Mouse (Mus musculus) lung, embryonic 16.5 days (tissue): ENCODE measurements at regions not wholly inside any gene's neighbourhood (a gene's known extent, or its start where the extent isn't known, plus 50 kb on each side); places are given as distances from the start of the nearest gene placed in this dataset.

Source experiments
- ATAC-seq: fragments of 200-750 bp; cut with Nextera tagmentation; 2 replicates; pipeline ENCODE4 v1.8.0; 2017; ENCODE audit warnings: low read depth, mild to moderate bottlenecking, moderate library complexity
- H3K27ac ChIP-seq: fragments of 300-500 bp; sonication (generic); 2 replicates; pipeline ENCODE4 v1.5.1; 2014; ENCODE audit warnings: mild to moderate bottlenecking, control low read depth, low read length
- H3K27me3 ChIP-seq: fragments of 300-500 bp; sonication (generic); 2 replicates; pipeline ENCODE4 v1.6.1; 2014; ENCODE audit warnings: low read depth, low read length, mixed read lengths; ENCODE audit not compliant: control insufficient read depth, insufficient read depth
- H3K36me3 ChIP-seq: fragments of 300-500 bp; sonication (generic); 2 replicates; pipeline ENCODE4 v1.6.1; 2014; ENCODE audit warnings: low read length; ENCODE audit not compliant: control insufficient read depth, insufficient read depth
- H3K4me1 ChIP-seq: fragments of 300-500 bp; sonication (generic); replicated peaks from 2 replicates; pipeline ENCODE4 v1.6.1; 2014; ENCODE audit warnings: low read length, mixed read lengths; ENCODE audit not compliant: control insufficient read depth, insufficient read depth
- H3K4me2 ChIP-seq: fragments of 300-500 bp; sonication (generic); 2 replicates; pipeline ENCODE4 v1.6.1; 2014; ENCODE audit warnings: low read depth, low read length, control low read depth
- H3K4me3 ChIP-seq: fragments of 300-500 bp; sonication (generic); 2 replicates; pipeline ENCODE4 v1.5.1; 2014; ENCODE audit warnings: mild to moderate bottlenecking, low read length, control low read depth
- H3K9ac ChIP-seq: fragments of 300-500 bp; sonication (generic); 2 replicates; pipeline ENCODE4 v1.6.1; 2014; ENCODE audit warnings: low read length, control low read depth
- H3K9me3 ChIP-seq: fragments of 300-500 bp; sonication (generic); 2 replicates; pipeline ENCODE4 v1.6.1; 2016; ENCODE audit warnings: low read length; ENCODE audit not compliant: control insufficient read depth
- WGBS: fragments of 180-500 bp; shearing (Covaris S2); extraction: QIAGEN DNeasy Blood & Tissue Kit; methylation state at CpG from one replicate; pipeline ENCODE4 v1.1.7; 2014; 5-methylcytosine and 5-hydroxymethylcytosine counted together

GRCm38 (mm10) chr7:83105672-83106071 lies 238.5 kb downstream of the Mex3b start:
- no peak overlapping the region for H3K27ac ChIP-seq
- no peak overlapping the region for H3K4me2 ChIP-seq
- no peaks in the 10 kb centered on the region for H3K9me3 ChIP-seq
- no peaks in the 10 kb centered on the region for H3K27me3 ChIP-seq
- H3K36me3 ChIP-seq, result no peaks in the 10 kb centered on the region
- no peaks in the 10 kb centered on the region for H3K4me1 ChIP-seq
- H3K9ac ChIP-seq, result no peak overlapping the region
- ATAC-seq, result no peak
- H3K4me3 ChIP-seq, result no peak overlapping the region

DNA sequence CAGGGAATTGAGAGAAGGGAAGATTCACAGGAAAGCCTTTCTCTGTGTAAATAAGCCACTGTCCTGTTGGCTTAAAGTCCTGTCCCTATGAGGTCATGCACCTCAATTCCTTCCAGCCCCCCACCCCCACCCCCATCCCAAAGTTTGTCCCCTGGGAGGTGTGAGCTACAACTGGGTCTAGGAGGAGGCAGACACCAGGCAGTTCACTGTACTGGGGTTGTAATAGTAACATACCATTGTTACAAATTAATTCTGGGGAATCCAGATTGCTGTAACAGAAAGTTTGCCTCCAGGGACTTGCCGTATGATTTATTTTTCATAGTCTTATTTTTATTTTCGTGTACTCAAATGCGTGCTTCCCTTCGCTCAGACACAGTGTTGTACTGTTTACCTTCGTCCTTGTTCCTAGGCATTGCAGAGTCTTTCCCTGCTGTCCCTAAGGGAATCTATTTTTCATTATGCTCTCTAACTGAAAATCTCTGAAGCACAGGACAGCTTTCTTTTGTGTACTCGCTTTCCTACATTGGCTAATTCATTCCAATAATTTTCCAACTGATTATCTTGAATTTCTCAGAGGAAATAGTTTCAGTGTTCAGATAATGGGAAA lies 244.2 kb downstream of the Mex3b start:
- no peak overlapping the region for H3K4me2 ChIP-seq
- no peak for ATAC-seq
- no peaks in the 10 kb centered on the region for H3K27me3 ChIP-seq
- no peak overlapping the region for H3K4me3 ChIP-seq
- H3K27ac ChIP-seq, result no peak overlapping the region
- 78% methylated on average over 6 of the region's 6 CpGs for WGBS
- no peaks in the 10 kb centered on the region for H3K36me3 ChIP-seq
- no peaks in the 10 kb centered on the region for H3K4me1 ChIP-seq
- H3K9me3 ChIP-seq, result no peaks in the 10 kb centered on the region
- H3K9ac ChIP-seq, result no peak overlapping the region

DNA sequence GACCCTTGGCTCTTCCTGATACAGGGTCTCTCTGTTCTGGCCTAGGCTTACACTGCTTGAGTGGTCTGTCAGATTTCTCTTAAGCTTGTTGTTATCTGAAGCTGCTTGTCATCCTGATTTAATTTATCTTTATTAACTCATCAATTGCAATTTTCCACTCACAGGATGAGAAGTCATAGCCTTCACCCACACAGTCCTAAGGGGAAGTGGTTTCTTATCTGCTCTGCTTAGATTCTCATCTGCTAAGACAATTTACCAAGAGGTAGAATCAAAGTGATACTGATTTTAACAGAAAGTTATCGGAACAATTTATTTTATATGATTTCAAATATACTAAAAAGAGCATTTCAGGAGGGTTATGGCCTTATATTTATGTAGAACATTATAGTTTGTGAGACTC lies 249.4 kb downstream of the Mex3b start:
- Histone ChIP-seq H3K27me3 (no peaks in the 10 kb centered on the region), H3K4me2 (no peak overlapping the region), H3K9ac (no peak overlapping the region), H3K4me3 (no peak overlapping the region), H3K27ac (no peak overlapping the region), H3K36me3 (no peaks in the 10 kb centered on the region), H3K9me3 (no peaks in the 10 kb centered on the region), H3K4me1 (no peaks in the 10 kb centered on the region)
- 83% methylated on average over 1 of the region's 1 CpGs for WGBS
- no peak for ATAC-seq

- Histone ChIP-seq H3K9ac (no peak overlapping the region), H3K4me3 (no peak overlapping the region), H3K27ac (no peak overlapping the region), H3K27me3 (no peaks in the 10 kb centered on the region), H3K4me2 (no peak overlapping the region), H3K4me1 (no peaks in the 10 kb centered on the region), H3K9me3 (no peaks in the 10 kb centered on the region), H3K36me3 (no peaks in the 10 kb centered on the region)
- 61% methylated on average over 3 of the region's 3 CpGs for WGBS
- ATAC-seq, result no peak
Measured at GRCm38 (mm10) chr7:83117065-83117464, 249.9 kb downstream of the Mex3b start.

DNA sequence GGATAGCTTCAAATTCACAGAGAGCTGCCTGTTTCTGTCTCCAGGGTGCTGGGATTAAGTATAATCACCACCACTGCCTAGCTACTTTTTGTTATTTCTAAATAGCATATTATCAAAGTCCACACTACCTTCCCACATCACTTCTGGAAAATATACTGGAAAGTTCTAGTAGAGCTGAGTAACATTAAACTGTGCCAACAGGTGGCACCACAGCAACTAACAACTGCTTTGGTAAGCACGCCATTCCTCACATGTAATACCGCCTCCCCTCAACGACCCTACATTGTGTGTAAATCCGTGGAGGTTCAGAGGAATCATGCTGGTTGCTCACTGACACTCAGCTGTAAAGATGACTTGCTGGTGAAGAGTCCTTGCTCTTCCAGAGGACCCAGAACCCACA lies 259.1 kb downstream of the Mex3b start:
- H3K4me1 ChIP-seq, result no peaks in the 10 kb centered on the region
- no peaks in the 10 kb centered on the region for H3K36me3 ChIP-seq
- 77% methylated on average over 4 of the region's 4 CpGs for WGBS
- H3K9ac ChIP-seq, result no peak overlapping the region
- H3K9me3 ChIP-seq, result no peaks in the 10 kb centered on the region
- no peak for ATAC-seq
- H3K27me3 ChIP-seq, result no peaks in the 10 kb centered on the region
- H3K4me2 ChIP-seq, result no peak overlapping the region
- no peak overlapping the region for H3K27ac ChIP-seq
- no peak overlapping the region for H3K4me3 ChIP-seq

DNA sequence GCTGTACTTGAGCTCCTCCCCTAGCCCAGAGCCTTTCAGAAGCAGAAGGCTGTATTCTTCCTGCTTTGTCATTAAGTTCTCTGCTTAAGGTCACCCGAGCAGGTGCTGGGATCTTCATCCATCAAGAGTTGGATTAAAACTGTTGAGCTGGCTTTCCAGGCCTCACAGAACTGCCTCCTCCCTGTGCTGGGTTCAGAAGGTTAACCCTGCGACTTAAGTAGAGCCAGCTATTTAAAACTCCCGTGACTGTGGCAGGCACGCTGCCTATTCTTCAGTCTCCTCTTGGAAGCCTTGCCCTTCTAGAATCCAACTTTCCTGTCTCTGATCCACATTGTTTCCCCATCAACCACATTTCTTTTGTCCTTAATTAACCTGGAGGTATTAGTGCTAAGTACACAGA lies 273.1 kb downstream of the Mex3b start:
- H3K4me1 ChIP-seq, result no peaks in the 10 kb centered on the region
- no peaks in the 10 kb centered on the region for H3K9me3 ChIP-seq
- no peaks in the 10 kb centered on the region for H3K27me3 ChIP-seq
- no peak overlapping the region for H3K27ac ChIP-seq
- no peak overlapping the region for H3K9ac ChIP-seq
- no peaks in the 10 kb centered on the region for H3K36me3 ChIP-seq
- H3K4me2 ChIP-seq, result no peak overlapping the region
- H3K4me3 ChIP-seq, result no peak overlapping the region
- ATAC-seq, result no peak
- 46% methylated on average over 4 of the region's 4 CpGs for WGBS

DNA sequence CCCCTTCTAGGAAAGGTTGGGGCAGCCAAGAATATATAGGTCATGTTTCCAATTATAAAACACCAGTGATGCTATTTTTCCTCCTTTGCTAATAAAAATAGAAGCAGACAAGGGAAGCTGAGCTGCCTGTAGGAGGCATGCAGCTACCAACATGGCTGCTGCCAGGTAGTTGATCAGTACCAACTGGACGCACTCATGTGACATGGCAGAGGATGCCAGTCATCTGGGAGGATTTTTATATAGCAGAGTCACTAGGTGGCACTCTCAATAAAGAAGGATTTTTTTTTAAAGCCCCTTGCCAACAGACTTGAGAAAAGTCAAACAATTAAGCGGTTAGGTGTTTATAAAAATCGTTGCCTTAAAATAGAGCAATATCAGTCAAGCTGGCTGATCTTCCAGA lies 273.5 kb downstream of the Mex3b start:
- no peaks in the 10 kb centered on the region for H3K9me3 ChIP-seq
- H3K36me3 ChIP-seq, result no peaks in the 10 kb centered on the region
- H3K27me3 ChIP-seq, result no peaks in the 10 kb centered on the region
- H3K4me3 ChIP-seq, result no peak overlapping the region
- H3K27ac ChIP-seq, result no peak overlapping the region
- H3K4me1 ChIP-seq, result no peaks in the 10 kb centered on the region
- no peak overlapping the region for H3K9ac ChIP-seq
- no peak for ATAC-seq
- WGBS, result 70% methylated on average over 3 of the region's 3 CpGs
- no peak overlapping the region for H3K4me2 ChIP-seq

GRCm38 (mm10) chr7:83144018-83144417 lies 276.9 kb downstream of the Mex3b start:
- no peaks in the 10 kb centered on the region for H3K36me3 ChIP-seq
- H3K27ac ChIP-seq, result no peak overlapping the region
- H3K4me2 ChIP-seq, result no peak overlapping the region
- H3K4me1 ChIP-seq, result no peaks in the 10 kb centered on the region
- no peaks in the 10 kb centered on the region for H3K27me3 ChIP-seq
- 57% methylated on average over 5 of the region's 5 CpGs for WGBS
- no peaks in the 10 kb centered on the region for H3K9me3 ChIP-seq
- no peak overlapping the region for H3K9ac ChIP-seq
- H3K4me3 ChIP-seq, result no peak overlapping the region
- ATAC-seq, result no peak

DNA sequence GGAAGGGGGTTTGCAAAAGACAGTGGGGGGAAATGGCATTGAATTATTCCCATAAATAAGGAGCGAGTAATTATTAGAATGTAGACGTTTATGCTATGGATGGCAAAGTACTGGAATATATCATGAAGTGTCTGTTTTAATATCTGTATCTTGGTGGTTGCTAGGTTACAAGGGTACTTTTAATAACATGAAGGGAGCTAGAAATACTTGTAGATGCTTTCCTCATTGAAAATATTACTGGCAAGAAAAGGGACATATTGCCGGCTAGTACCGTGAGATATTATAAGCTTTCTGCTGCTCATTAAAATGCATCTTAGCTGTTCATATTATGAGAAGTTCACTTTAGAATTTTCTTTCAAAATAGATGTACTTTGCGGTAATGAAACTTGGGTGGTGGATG lies 278.4 kb downstream of the Mex3b start:
- H3K9ac ChIP-seq, result no peak overlapping the region
- no peak for ATAC-seq
- no peaks in the 10 kb centered on the region for H3K9me3 ChIP-seq
- H3K36me3 ChIP-seq, result no peaks in the 10 kb centered on the region
- 82% methylated on average over 5 of the region's 5 CpGs for WGBS
- H3K4me2 ChIP-seq, result no peak overlapping the region
- no peaks in the 10 kb centered on the region for H3K4me1 ChIP-seq
- no peaks in the 10 kb centered on the region for H3K27me3 ChIP-seq
- no peak overlapping the region for H3K4me3 ChIP-seq
- no peak overlapping the region for H3K27ac ChIP-seq

GRCm38 (mm10) chr7:83161226-83161625 lies 294.1 kb downstream of the Mex3b start:
- Histone ChIP-seq H3K4me1 (no peaks in the 10 kb centered on the region), H3K9me3 (no peaks in the 10 kb centered on the region; the same call in 1 of the 2 replicates), H3K27ac (no peak overlapping the region), H3K27me3 (no peaks in the 10 kb centered on the region), H3K4me2 (no peak overlapping the region), H3K36me3 (no peaks in the 10 kb centered on the region), H3K9ac (no peak overlapping the region), H3K4me3 (no peak overlapping the region)
- WGBS, result 61% methylated on average over 2 of the region's 2 CpGs
- no peak for ATAC-seq
